Mouse (Mus musculus): ENCODE measurements around the gene Gpank1.

The Gpank1 gene

DNA sequence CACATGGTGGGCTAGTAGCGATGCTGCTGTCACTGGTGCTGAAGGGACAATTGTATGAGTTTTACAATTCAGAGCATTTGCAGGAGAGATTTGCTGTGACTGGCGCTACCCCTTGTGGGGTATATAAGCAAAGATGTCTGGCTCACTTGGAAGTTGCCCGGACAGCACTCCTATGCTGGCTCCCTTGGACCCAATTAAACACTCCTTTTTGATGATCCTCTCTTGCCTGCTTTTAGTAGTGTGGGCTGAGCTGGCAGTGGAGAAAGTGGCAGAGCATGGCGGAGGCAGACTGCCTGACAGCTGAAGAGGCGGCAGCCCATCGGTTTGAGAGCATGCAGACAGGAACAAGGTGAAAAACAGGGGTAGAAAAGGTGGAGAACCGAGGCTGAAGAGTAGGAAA lies 46.5 kb downstream of the Gpank1 start:
- ChIA-PET POLR2A (interaction anchor here in 3 of 4 experiments (0.5 to 24.9 kb wide), 19 partner anchors 17 to 229 kb away, joined by 3 to 561 read pairs (median 4); partner anchors contain the start of genes Ddx39b (in 3 of the 3) and Atp6v1g2 (in 1 of the 3)), CTCF (interaction anchor here (0.6 to 10.1 kb wide), 31 partner anchors 8 to 244 kb away, joined by 3 to 161 read pairs (median 6); partner anchors contain the start of genes Atp6v1g2 (in 2 of the 4), Nfkbil1 (in 2 of the 4), Aif1 (in 1 of the 4) and Csnk2b (in 1 of the 4))

DNA sequence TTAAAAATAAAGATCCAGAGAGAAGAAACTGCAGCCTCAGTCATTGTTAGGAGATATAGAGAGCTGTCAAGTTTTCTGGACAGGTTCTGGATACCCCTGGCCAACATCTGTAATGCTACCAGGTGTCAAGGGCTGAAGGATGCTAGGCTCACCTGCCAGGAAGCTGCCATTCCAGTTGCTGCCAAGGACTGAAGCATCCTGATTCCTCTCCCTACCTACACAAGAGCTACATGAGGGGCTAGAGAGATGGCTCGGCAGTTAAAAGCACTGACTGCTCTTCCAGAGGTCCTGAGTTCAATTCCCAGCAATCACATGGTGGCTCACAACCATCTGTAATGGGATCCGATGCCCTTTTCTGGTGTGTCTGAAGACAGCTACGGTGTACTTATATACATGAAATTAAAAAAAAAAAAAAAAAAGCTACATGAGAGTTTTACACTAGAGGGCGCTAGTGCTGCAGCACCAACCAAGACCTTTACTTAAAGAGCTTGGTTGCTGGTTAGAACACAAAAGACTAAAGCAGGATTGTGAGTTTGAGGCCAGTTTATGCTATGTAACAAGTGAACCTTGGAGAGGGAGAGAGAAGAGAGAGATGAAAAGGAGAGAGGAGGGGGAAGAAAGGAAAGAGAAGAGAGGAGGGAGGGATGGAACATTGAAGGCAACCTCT lies 47.4 kb downstream of the Gpank1 start:
- CTCF ChIA-PET: interaction anchor here (0.5 to 10.1 kb wide), 187 partner anchors 8 to 1671 kb away, joined by 3 to 161 read pairs (median 5); partner anchors contain the start of genes Gm16181 (in 4 of the 4), Nfkbil1 (in 4 of the 4), Atp6v1g2 (in 3 of the 4) and D17H6S53E (in 3 of the 4)

GRCm38 (mm10) chr17:35172445-35173234 lies 51.4 kb downstream of the Gpank1 start:
- CTCF ChIA-PET: interaction anchor here (0.6 to 10.1 kb wide), 13 partner anchors 16 to 457 kb away, joined by 3 to 161 read pairs (median 3); partner anchors contain the start of genes Atp6v1g2 (in 1 of the 4) and Nfkbil1 (in 1 of the 4)
- POLR2A ChIA-PET: interaction anchor here in 3 of 4 experiments (0.5 to 24.9 kb wide), 13 partner anchors 10 to 330 kb away, joined by 3 to 396 read pairs (median 4); partner anchors contain the start of genes Ddx39b (in 2 of the 3), Apom (in 1 of the 3) and Gpank1 (in 1 of the 3)

More for the DNA sequence above, 47.4 kb downstream of the Gpank1 start:
- POLR2A ChIA-PET: interaction anchor here (0.5 to 24.9 kb wide), 57 partner anchors 9 to 1834 kb away, joined by 3 to 441 read pairs (median 3); partner anchors contain the start of genes Ddx39b (in 3 of the 4), Atp6v1g2 (in 1 of the 4), Csnk2b (in 1 of the 4) and Gm16181 (in 1 of the 4)

GRCm38 (mm10) chr17:35173329-35173728 lies 52.1 kb downstream of the Gpank1 start:
- ChIA-PET CTCF (interaction anchor here in 3 of 4 experiments (0.6 to 10.1 kb wide), 6 partner anchors 16 to 151 kb away, joined by 3 to 161 read pairs (median 3); partner anchors contain the start of genes Atp6v1g2 (in 1 of the 3) and Nfkbil1 (in 1 of the 3)), POLR2A (interaction anchor here in 3 of 4 experiments (0.8 to 24.9 kb wide), 12 partner anchors 10 to 223 kb away, joined by 3 to 396 read pairs (median 4); partner anchors contain the start of genes Ddx39b (in 2 of the 3), Apom (in 1 of the 3), D17H6S53E (in 1 of the 3) and Tnf (in 1 of the 3))

Measured in embryonic stem cell, embryonic (primary cell).